Mouse (Mus musculus) megakaryocyte, adult 5-6 weeks (primary cell): ENCODE measurements around the gene Cuta. TPM values are rescaled to one million over a fixed set of nuclear protein-coding genes. Genes with fewer than 3 reads are reported as not detected.
A peak's percentile ranks its signal among the peaks of the same experiment; 100 is the strongest.

Experiments used
- ATAC-seq: 2 replicates; pipeline ENCODE4 v1.8.0; 2016; ENCODE audit warnings: mild to moderate bottlenecking, inconsistent platforms; ENCODE audit not compliant: poor library complexity, severe bottlenecking
- total RNA-seq, 2 experiments: library from RNA; stranded (forward) in 1 of 2; stranded (reverse) in 1 of 2; fragments of 153-499, 151-499 nt in 1 of 2; fragments of 221-1000, 200-1000 nt in 1 of 2; gene quantifications; 2 replicates each; pipeline versions ENCODE4 v1.2.3 to v1.2.4; 2015 to 2017

The Cuta gene
- total RNA-seq, 2 experiments from 2014 or later = 73.0 to 155 TPM

DNA sequence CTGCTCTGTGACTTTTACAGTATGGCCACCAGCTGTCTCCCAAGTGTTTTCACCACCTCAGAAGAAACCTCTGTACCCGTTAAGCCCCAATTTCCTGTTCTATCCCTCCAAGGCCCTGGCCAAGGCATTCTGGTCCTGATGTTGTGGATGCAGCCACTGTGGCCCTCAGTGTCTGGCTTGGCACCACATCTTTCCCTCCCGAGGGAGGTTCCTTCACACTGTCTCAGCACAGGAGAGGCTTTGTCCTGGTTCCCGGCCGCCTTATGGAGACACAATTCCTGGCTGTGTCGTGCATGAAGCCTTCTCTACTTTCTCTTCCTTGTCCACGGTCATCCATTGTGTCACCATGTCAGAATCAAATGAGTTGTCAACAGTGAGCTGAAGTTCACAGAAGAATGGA, 45.9 kb downstream of the Cuta start:
- ATAC-seq = no peak

DNA sequence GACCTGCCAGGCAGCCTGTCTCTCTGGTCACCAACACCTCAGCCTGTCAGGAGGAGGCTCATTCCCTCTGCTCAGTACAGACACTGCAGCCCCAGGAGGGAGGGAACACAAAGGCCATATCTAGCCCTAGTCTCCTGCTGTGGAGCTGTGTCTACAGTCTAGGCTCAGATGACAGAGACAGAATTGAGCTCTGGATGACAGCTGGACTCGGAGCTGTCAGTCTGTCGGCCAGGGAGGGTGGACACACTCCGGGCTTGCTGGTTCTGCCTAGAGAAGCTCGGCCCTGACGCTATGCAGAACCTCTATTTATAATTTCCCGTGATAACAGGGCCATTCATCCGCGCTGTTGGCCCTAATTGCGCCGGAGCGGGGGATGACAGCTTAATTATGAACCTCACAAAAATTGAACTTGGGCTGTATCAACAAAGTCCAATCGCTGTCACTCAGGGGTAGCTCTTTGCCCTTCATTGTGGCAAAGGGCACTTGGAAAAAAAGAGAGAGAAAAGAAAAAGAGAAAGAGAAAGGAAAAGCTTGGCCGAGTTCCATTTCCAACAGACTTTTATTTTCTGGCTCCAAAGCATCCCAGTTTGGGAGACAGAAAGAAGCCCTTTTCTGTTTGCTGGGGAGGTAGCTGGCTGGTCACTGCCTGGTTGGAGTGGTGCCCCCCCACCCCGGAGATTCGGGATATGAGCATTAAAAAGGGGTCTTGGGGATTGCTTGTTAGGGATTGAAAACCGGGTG, 46.6 kb downstream of the Cuta start:
- ATAC-seq = no peak

DNA sequence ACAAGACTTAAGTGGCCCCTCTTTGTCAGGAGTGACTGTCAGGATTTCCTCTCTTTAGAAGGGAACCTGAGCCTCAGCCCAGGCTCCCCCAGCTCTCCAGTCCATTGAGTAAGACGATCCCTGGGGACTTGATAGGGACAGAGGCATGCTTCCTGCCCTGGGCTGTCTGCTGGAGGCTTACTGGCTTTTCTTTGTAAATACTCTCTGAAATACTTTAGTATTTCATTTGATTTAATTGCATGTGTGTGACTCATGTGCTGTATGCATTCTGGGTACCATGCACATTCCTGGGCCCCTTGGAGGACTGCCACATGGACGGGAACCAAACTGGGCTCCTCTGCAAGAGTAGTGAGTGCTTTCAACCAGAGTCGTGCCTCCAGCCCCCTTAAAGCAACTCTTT, 51.4 kb downstream of the Cuta start:
- no peak for ATAC-seq

DNA sequence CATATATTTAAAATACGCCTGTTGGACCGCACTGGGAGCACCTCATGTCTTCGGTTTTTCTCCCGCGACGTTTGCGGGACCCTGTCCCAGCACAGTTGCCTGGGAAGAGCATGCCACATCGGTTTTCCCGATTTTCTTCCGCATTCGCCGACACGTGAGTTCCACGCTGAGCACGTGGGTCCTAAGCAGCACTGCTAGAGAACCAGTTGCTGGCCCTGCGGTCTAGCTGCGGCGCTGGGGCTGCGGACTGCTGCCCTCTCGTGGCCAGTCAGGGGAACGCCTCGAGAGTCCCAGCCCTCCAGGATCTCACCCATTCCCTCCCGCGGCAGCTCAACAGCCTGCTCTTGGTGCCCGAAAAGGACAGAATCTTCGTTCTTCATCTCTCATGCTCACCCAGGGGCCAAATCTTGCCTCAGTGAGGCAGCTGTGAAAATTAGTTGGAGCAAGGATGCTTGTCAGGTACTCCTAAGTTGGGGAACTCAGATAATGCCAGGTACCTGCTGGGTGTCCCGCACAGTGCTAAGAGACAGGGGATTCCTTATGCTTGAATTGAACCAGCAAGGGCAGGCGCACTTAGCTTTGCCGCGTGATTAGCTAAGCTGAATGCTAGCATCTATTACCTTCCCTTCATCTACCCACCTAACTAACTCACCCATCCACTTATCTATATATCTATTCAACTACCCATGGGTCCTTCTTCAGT, 53.2 kb downstream of the Cuta start:
- ATAC-seq = peak; percentile 98

DNA sequence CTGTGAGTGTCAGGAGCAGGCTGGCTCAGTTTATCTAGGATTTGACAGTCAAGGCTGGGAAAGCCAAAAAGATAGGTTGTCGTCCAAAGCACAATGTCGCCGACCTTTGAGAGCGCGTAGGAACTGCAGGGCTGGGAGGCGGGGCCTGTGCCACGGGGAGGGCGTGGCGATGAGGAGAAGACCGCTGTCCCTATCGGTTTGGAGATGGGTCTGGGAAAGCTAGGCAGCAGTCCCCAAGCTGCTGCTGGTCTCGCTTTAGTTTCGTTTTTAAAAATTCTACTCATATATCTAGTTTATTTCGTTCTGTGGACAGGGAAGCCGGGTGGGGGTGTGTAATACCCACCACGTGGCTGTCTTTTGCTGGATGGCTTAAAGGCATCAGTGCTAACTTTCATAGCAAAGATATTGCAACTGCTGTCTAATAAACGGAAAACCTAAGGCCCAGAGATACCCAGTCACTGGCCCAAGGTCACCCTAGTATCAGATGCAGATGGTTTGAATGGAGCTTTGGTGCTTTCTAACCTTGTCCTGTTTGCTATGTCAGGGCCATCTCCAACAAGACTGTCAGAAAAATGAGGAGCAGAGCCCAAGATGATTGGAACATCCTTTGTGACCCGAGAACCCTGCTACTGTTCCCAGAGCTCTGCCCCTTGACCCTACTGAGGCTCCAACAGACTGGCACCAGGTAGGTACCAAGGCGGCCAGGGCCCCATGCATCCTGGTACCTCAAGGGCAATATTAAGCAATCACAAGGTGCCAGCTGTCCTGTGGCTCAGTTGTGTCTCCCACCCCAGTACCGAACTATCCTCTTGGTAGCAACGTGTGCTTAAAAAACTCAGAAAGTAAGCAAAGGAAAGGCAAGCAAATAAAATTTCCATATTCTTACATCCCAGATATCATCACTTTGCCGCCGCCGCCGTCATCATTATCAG, 54.1 kb downstream of the Cuta start:
- ATAC-seq = peak; percentile 87

Other genes starting within 250 kb of the Cuta start
- gene Crebrf, start 223.9 kb downstream of the Cuta start, total RNA-seq (2015) = 24.7 and 31.2 TPM in 2 replicates
- 30.1 and 39.5 TPM in 2 replicates for gene Crebrf, start 223.9 kb downstream of the Cuta start, total RNA-seq (2017)
- gene Bnip1, start 158.5 kb downstream of the Cuta start, total RNA-seq (2015) = 18.8 and 20.2 TPM in 2 replicates
- 22.0 and 31.9 TPM in 2 replicates for gene Bnip1, start 158.5 kb downstream of the Cuta start, total RNA-seq (2017)
- gene Nkx2-5, start 94.6 kb downstream of the Cuta start, total RNA-seq (2015) = not detected in 2 replicates
- gene Nkx2-5, start 94.6 kb downstream of the Cuta start, total RNA-seq (2017) = not detected in 2 replicates
- 4.1 and 4.5 TPM in 2 replicates for gene Kifc5b, start 22.5 kb downstream of the Cuta start, total RNA-seq (2015)
- 10.8 and 13.8 TPM in 2 replicates for gene Kifc5b, start 22.5 kb downstream of the Cuta start, total RNA-seq (2017)
- gene Phf1, start 6.5 kb downstream of the Cuta start, total RNA-seq (2015) = 11.6 and 11.7 TPM in 2 replicates
- 10.6 and 15.5 TPM in 2 replicates for gene Phf1, start 6.5 kb downstream of the Cuta start, total RNA-seq (2017)
- 1.6 and 3.9 TPM in 2 replicates for gene Syngap1, start 1.7 kb upstream of the Cuta start, total RNA-seq (2015)
- 0.33 and 0.89 TPM in 2 replicates for gene Syngap1, start 1.7 kb upstream of the Cuta start, total RNA-seq (2017)
- 4.5 and 4.7 TPM in 2 replicates for gene Zbtb9, start 33.6 kb upstream of the Cuta start, total RNA-seq (2015)
- gene Zbtb9, start 33.6 kb upstream of the Cuta start, total RNA-seq (2017) = 13.3 and 14.4 TPM in 2 replicates
- gene Bak1, start 89.4 kb upstream of the Cuta start, total RNA-seq (2015) = 115 and 120 TPM in 2 replicates
- gene Bak1, start 89.4 kb upstream of the Cuta start, total RNA-seq (2017) = 70.4 and 71.5 TPM in 2 replicates
- 5.9 and 6.2 TPM in 2 replicates for gene Itpr3, start 117.7 kb upstream of the Cuta start, total RNA-seq (2015)
- 10.9 and 12.2 TPM in 2 replicates for gene Itpr3, start 117.7 kb upstream of the Cuta start, total RNA-seq (2017)
- 92.0 and 94.4 TPM in 2 replicates for gene Uqcc2, start 194.3 kb upstream of the Cuta start, total RNA-seq (2015)
- 88.7 and 110 TPM in 2 replicates for gene Uqcc2, start 194.3 kb upstream of the Cuta start, total RNA-seq (2017)
- 0.91 and 1.6 TPM in 2 replicates for gene Ip6k3, start 228.2 kb upstream of the Cuta start, total RNA-seq (2015)
- 0.77 and 1.3 TPM in 2 replicates for gene Ip6k3, start 228.2 kb upstream of the Cuta start, total RNA-seq (2017)